Mouse (Mus musculus): Measurements from ENCODE around the gene Abcf1. TPM values are rescaled to one million over a fixed set of nuclear protein-coding genes. Genes with fewer than 3 reads are reported as not detected.

The Abcf1 gene
- polyA plus RNA-seq, 1 experiment from 2014 or later, result 104 TPM

GRCm38 (mm10) chr17:35927471-35927870 lies 42.1 kb downstream of the Abcf1 start:
- Histone ChIP-seq H3K36me3 (peaks cover 87% of the 10 kb centered on the region), H3K4me1 (no peaks in the 10 kb centered on the region), H3K27me3 (no peaks in the 10 kb centered on the region), H3K4me3 (no peak overlapping the region), H3K27ac (no peak overlapping the region), H3K9ac (no peak overlapping the region), H3K4me2 (replicated peaks) (no peak overlapping the region), H3K9me3 (no peaks in the 10 kb centered on the region)
- ATAC-seq (ENCODE audit: low FRiP score, low read depth), result no peak
- WGBS, result 87% methylated on average over 1 of the region's 1 CpGs

DNA sequence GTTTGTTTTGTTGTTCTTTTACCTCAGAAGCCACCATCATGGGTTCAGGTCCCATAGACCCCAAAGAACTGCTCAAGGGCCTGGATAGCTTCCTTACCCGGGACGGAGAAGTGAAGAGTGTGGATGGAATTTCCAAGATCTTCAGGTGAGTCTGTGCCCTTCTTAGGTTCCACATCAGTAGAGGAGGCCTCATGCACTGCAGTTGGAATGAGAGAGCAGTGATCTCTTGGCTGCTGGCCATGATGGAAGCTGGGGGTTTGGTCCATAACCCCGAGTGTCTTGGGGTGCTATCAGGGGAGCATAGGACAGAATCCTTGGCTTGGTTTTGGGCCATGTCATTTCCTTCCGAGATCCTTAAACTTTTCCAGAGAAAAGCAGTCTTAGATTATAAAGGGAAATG lies 46.3 kb downstream of the Abcf1 start:
- peaks cover 60% of the 10 kb centered on the region for H3K36me3 ChIP-seq

DNA sequence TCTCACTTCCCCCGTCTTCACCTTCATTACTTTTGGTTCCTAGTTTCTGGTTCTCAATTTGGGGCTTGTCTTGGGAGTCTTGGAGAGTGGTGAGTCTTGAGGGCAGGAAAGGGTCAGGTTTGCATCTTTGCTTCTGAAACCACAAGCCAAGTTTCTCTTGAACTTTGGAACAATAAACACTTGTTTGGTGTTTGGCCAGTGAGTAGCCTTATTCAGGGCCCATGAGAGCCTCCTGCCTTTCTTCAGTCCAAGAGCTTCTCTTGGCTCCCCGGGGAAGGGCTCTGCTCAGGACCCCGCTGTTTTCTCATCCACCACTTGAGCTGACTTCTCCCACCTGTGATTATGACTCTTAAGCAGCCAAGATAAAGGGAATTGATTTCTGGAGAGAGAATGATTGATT lies 47.0 kb downstream of the Abcf1 start:
- no peak overlapping the region for H3K4me3 ChIP-seq
- 83% methylated on average over 3 of the region's 3 CpGs for WGBS
- H3K4me1 ChIP-seq, result peaks cover 22% of the 10 kb centered on the region
- no peak overlapping the region for H3K27ac ChIP-seq
- H3K36me3 ChIP-seq, result peaks cover 53% of the 10 kb centered on the region
- H3K4me2 ChIP-seq (replicated peaks), result no peak overlapping the region
- no peak overlapping the region for H3K9ac ChIP-seq
- no peaks in the 10 kb centered on the region for H3K9me3 ChIP-seq
- ATAC-seq (ENCODE audit: low FRiP score, low read depth), result no peak
- H3K27me3 ChIP-seq, result no peaks in the 10 kb centered on the region

More for the DNA sequence above, 46.3 kb downstream of the Abcf1 start:
- H3K9me3 ChIP-seq, result no peaks in the 10 kb centered on the region
- H3K27me3 ChIP-seq, result no peaks in the 10 kb centered on the region
- ATAC-seq (ENCODE audit: low FRiP score, low read depth), result no peak
- no peak overlapping the region for H3K9ac ChIP-seq
- H3K4me1 ChIP-seq, result peaks cover 22% of the 10 kb centered on the region
- H3K4me2 ChIP-seq (replicated peaks), result no peak overlapping the region
- H3K27ac ChIP-seq, result no peak overlapping the region
- WGBS, result 90% methylated on average over 4 of the region's 4 CpGs
- no peak overlapping the region for H3K4me3 ChIP-seq

GRCm38 (mm10) chr17:35921710-35922109 lies 47.9 kb downstream of the Abcf1 start:
- Histone ChIP-seq H3K4me2 (replicated peaks) (no peak overlapping the region), H3K4me3 (no peak overlapping the region), H3K36me3 (peaks cover 45% of the 10 kb centered on the region), H3K9ac (no peak overlapping the region), H3K27ac (no peak overlapping the region), H3K27me3 (no peaks in the 10 kb centered on the region), H3K4me1 (peaks cover 22% of the 10 kb centered on the region), H3K9me3 (no peaks in the 10 kb centered on the region)
- WGBS, result 82% methylated on average over 4 of the region's 4 CpGs
- no peak for ATAC-seq (ENCODE audit: low FRiP score, low read depth)

- peak overlapping the region; percentile 87; the same call in 1 of the 2 replicates for H3K27ac ChIP-seq
- H3K4me2 ChIP-seq (replicated peaks), result no peak overlapping the region
- no peaks in the 10 kb centered on the region for H3K9me3 ChIP-seq
- no peak overlapping the region for H3K4me3 ChIP-seq
- WGBS, result 75% methylated on average over 5 of the region's 5 CpGs
- ATAC-seq (ENCODE audit: low FRiP score, low read depth), result no peak
- peaks cover 38% of the 10 kb centered on the region for H3K36me3 ChIP-seq
- no peaks in the 10 kb centered on the region for H3K27me3 ChIP-seq
- no peak overlapping the region for H3K9ac ChIP-seq
- peaks cover 22% of the 10 kb centered on the region for H3K4me1 ChIP-seq
Measured at GRCm38 (mm10) chr17:35920862-35921562, 48.5 kb downstream of the Abcf1 start.

- H3K27ac ChIP-seq, result peak overlapping the region; percentile 87; the same call in 1 of the 2 replicates
- H3K27me3 ChIP-seq, result no peaks in the 10 kb centered on the region
- WGBS, result 90% methylated on average over 1 of the region's 1 CpGs
- 0 out of 2 replicates have a peak overlapping the region, but pooled peaks have one; percentile 79 for H3K4me3 ChIP-seq
- peak overlapping the region; percentile 95 for H3K4me2 ChIP-seq (replicated peaks)
- peaks cover 25% of the 10 kb centered on the region for H3K4me1 ChIP-seq
- no peak for ATAC-seq (ENCODE audit: low FRiP score, low read depth)
- H3K9ac ChIP-seq, result 0 out of 2 replicates have a peak overlapping the region, but pooled peaks have one; percentile 65
- H3K36me3 ChIP-seq, result peaks cover 33% of the 10 kb centered on the region
- no peaks in the 10 kb centered on the region for H3K9me3 ChIP-seq
Measured at GRCm38 (mm10) chr17:35920384-35920783, 49.2 kb downstream of the Abcf1 start.

GRCm38 (mm10) chr17:35919864-35920301 lies 49.7 kb downstream of the Abcf1 start:
- no peaks in the 10 kb centered on the region for H3K27me3 ChIP-seq
- H3K9ac ChIP-seq, result peak overlapping the region; percentile 65
- no peak for ATAC-seq (ENCODE audit: low FRiP score, low read depth)
- H3K36me3 ChIP-seq, result peaks cover 28% of the 10 kb centered on the region
- WGBS, result 52% methylated on average over 6 of the region's 6 CpGs
- H3K9me3 ChIP-seq, result no peaks in the 10 kb centered on the region
- H3K4me1 ChIP-seq, result peaks cover 30% of the 10 kb centered on the region
- peak overlapping the region; percentile 87; the same call in 1 of the 2 replicates for H3K27ac ChIP-seq
- peak overlapping the region; percentile 95 for H3K4me2 ChIP-seq (replicated peaks)
- peak overlapping the region; percentile 79 for H3K4me3 ChIP-seq

DNA sequence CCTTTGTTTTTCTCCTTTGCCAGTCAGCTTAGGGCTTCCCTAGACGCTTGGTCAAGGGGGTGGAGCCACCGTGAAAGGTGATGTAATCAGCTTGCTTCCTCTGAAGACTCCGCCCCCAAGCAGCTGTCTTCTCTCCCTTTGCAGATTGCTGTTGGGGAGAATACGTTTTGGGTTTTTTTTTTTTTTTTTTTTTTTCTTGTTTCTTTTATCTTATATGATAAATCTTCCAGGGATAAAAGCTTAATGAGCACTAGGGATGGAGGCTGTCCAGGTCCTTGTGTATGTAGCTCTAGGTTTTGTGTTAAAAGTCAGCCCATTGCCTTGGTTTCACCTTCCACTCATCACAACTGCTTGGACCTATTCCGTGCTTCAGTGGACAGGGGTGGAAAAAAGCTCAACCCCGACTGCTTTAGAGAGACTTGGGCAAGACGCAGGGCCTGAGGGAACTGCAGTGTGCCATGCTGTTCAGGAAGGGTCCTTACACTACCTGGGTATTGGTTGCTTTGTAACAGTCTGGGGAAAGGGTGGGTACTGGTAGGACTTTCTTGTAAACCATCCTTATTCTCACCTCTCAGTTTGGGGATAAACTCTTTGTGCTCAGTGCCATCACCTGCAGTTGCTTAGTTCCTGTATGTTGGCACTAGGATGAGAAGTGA lies 50.4 kb downstream of the Abcf1 start:
- peak overlapping the region; percentile 95 for H3K9ac ChIP-seq
- peaks cover 25% of the 10 kb centered on the region for H3K36me3 ChIP-seq
- no peaks in the 10 kb centered on the region for H3K9me3 ChIP-seq
- no peaks in the 10 kb centered on the region for H3K27me3 ChIP-seq
- WGBS, result 19% methylated on average over 7 of the region's 7 CpGs
- H3K27ac ChIP-seq, result peak overlapping the region; percentile 98
- H3K4me3 ChIP-seq, result peak overlapping the region; percentile 79
- H3K4me2 ChIP-seq (replicated peaks), result peak overlapping the region; percentile 95
- peak; percentile 50 for ATAC-seq (ENCODE audit: low FRiP score, low read depth)
- peaks cover 32% of the 10 kb centered on the region for H3K4me1 ChIP-seq

GRCm38 (mm10) chr17:35918276-35919059 lies 51.1 kb downstream of the Abcf1 start:
- Histone ChIP-seq H3K9ac (peak overlapping the region; percentile 95), H3K27ac (peak overlapping the region; percentile 98), H3K4me2 (replicated peaks) (peak overlapping the region; percentile 95), H3K9me3 (no peaks in the 10 kb centered on the region), H3K4me3 (peak overlapping the region; percentile 79), H3K4me1 (peaks cover 32% of the 10 kb centered on the region), H3K27me3 (no peaks in the 10 kb centered on the region), H3K36me3 (peaks cover 24% of the 10 kb centered on the region)
- under 1% methylated on average over 11 of the region's 11 CpGs for WGBS
- ATAC-seq (ENCODE audit: low FRiP score, low read depth), result no peak

DNA sequence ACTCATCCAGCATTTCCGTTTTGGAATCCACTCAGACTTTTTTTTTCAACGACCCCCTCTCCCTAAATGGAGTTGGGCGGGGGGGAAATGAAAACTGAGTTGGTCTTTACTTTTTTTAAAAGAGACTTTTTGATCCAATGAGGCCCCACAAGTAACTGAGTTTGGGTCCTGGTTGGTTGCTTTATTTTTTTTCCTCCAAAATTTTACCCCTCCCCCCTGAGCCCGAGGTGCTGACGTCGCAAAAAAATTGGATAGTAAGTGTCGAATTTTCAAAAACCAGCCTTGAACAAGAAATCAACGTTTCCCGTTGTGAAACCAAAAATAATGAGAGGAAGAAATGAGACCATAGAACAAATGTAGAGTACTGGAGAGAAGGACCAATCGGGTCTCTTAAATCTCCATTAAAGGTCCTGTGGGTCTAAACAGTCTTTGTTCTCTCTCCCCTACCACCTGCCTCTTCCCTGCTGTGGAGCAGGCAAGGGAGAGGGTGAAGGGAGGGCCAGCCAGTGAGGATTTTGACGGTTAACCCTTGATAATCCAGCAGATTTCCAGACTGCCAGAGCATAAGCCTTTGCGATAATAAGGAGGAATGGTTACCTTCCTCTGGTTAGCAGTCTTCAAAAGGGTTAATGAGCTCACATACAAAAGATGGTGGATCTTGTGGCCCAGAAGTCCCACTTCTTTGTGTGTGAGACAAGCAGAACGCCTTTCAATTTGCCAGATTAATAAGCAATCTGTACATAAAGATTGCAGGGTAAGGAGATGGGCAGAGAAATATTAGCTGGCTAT lies 51.9 kb downstream of the Abcf1 start:
- Histone ChIP-seq H3K4me1 (peaks cover 32% of the 10 kb centered on the region), H3K4me3 (peak overlapping the region; percentile 79), H3K27ac (peak overlapping the region; percentile 98), H3K9ac (peak overlapping the region; percentile 95), H3K9me3 (no peaks in the 10 kb centered on the region), H3K27me3 (no peaks in the 10 kb centered on the region), H3K4me2 (replicated peaks) (peak overlapping the region; percentile 95), H3K36me3 (peaks cover 24% of the 10 kb centered on the region)
- no peak for ATAC-seq (ENCODE audit: low FRiP score, low read depth)
- under 1% methylated on average over 13 of the region's 13 CpGs for WGBS

- H3K4me2 ChIP-seq (replicated peaks), result peak overlapping the region; percentile 95
- 1% methylated on average over 8 of the region's 8 CpGs for WGBS
- peaks cover 32% of the 10 kb centered on the region for H3K4me1 ChIP-seq
- ATAC-seq (ENCODE audit: low FRiP score, low read depth), result no peak
- no peaks in the 10 kb centered on the region for H3K27me3 ChIP-seq
- peak overlapping the region; percentile 95 for H3K9ac ChIP-seq
- peaks cover 29% of the 10 kb centered on the region for H3K36me3 ChIP-seq
- peak overlapping the region; percentile 79 for H3K4me3 ChIP-seq
- H3K9me3 ChIP-seq, result no peaks in the 10 kb centered on the region
- peak overlapping the region; percentile 98 for H3K27ac ChIP-seq
Measured at GRCm38 (mm10) chr17:35917143-35917462, 52.5 kb downstream of the Abcf1 start.

All from limb, embryonic 13.5 days (tissue).